Mouse (Mus musculus) ovary, postnatal 14 days (tissue): ENCODE measurements around the gene Htr6.

Experiments
- DNase-seq: peaks from one replicate; pipeline ENCODE4 v3.0.0; 2022; ENCODE audit warnings: low spot score

Htr6 gene

DNA sequence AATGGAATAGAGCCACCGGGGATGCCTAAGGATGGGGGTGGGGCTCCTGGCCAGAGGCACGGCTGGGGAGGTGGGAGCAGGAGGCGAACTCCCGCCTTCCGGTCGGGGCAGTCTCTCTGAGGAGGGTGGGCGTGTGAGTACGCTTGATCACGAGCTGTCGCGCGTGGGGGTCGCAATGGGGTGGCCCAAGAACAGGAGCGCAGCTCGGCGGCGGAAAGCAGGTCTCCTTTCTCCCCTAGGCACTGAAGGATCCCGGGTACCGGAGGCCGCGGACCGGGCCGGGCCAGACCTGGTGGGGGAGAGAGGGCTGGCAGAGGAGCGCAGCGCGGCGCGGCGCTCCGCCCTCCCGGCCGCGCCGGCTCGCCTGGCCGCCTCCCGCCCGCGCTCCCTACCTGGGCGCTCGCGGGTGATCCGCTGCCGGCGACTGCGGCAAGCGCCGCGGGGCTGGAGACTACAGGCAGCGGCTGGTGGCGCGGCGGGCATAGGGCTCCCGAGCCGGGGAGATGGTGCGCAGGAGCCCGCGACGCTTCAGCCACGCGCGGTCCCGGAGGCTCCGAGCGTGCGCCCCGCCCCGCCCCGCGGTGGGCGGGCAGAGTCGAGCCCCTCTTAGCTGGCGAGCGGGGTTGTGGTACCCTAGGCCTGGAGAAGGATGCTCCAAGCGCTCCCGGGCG lies at the start of gene Htr6:
TSS of gene Htr6 (minus strand) at position 530 of the 671 bp plus-strand sequence.
- no peak for DNase-seq

DNA sequence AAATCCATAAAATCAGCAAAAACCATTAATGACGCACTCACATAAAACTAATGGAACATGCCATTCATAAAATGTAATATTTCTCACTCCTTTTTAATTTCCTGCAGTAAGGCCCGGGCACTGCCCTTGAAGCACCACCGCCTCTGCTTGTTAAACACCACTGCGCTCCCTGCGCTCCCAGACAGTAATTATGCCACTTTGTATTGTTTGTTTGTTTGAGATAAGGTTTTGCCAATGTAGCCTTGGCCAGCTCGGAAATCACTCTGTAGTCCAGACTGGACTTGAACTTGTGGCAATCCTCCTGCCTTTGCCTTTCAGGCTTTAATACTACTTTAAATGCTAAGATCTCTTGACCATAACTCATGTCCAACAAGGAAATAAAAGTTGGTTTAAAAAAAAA lies 49.6 kb upstream of the Htr6 start:
- DNase-seq: no peak

DNA sequence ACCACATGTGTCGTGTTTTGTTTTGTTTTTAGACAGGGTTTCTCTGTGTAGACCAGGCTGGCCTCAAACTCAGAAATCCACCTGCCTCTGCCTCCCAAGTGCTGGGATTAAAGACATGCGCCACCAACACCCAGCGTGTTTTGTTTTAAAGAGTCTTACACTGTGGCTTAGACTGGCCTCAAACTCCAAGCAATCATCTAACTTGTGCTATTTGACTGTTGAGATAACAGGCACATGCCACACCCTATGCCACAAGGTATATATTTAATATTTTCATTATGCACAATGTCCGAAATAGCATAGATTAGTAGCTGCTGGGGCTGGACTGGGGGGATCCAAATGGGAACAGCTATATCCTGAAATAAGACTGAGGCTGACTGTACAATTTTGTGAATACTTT lies 47.2 kb upstream of the Htr6 start:
- DNase-seq: no peak

DNA sequence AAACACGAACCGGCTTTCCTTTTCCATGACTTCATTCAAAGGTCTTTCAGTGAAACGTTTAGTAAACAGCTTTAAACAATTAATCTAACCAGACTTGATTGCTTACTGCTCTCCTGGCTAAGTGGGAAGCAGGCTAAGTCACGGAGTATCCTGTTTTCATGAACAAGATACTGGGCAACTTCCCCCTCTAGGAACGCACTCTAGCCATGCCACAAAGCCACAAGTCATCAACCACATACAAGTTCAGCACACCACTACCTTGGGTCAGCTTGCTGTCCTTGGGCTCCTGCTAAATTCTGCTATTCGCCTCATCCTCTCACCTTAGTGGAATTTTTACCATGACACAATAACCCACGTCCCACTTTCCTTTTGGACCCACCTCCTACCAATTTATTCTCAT lies 45.6 kb upstream of the Htr6 start:
- DNase-seq: no peak

DNA sequence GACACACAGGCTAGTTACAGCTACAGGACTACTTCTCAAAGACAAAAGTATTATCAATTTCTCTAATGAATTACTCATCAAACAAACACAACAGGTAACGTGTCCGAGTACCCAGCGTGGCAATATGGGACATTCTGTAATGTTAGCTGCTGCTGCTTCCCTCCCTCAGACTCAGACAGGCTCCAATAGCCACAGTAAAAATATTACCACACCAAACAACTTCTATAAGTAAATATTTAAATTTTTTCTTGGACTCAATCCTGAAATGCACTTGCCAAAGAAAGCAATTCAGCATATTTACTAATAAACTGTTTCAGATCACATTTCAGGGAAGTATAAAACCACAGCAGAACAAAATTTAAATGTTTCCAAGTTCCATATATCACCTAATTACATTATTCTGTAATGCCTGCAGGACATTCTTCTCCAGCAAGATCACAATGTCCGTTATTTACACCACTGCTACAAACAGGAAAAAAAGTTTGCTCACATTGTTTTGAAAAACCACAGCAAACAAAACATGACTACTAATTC lies 45.0 kb upstream of the Htr6 start:
- no peak for DNase-seq

DNA sequence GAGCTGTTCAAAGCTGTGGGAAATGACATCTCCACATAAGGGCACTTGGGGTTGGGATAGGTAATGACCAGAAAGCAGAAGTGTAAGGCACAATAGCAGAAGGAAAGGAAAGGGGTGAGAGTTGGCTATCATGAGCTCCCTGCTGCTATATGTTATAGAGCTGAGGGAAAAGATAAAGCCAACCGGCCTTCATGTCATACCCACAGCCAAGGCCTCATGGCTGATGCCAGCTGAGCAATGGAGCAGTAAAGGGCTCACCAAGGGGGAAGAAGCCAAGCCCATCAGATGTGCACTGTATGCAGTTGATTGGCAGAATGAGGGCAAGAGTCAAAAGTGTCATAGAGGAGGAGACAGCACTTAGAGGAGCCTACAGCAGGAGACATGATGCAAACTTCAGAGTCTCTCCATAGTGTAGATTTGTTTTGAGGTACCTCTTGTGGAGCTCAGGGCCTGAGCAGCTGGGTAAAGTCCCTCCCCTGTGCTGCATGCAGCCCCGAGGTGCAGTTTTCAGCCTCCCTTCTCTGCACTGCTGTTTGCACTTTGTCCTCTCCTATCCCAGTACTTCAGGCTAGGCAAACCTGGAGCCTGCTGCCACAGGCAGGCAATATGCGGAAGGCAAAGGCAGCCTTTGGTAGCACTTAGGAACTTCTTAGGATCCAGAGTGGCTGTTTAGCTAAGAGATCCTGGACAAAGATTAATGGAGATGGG lies 41.1 kb upstream of the Htr6 start:
- DNase-seq: no peak

DNA sequence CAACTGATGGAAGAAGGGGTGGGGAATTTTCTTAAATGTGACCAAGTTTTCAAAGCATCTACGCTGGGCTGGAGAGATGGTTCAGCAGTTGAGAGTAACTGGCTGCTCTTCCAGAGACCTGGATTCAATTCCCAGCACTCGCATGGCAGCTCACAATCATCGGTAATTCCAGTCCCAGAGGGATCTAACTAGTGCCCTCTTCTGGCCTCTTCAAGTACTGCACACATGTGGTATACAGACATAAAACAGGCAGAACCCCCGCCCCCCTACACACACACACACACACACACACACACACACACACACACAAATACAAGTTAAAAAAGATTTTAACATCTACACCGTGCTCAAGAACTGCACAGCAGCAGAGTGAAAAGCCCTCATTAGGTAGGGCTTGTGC lies 40.4 kb upstream of the Htr6 start:
- DNase-seq: no peak

DNA sequence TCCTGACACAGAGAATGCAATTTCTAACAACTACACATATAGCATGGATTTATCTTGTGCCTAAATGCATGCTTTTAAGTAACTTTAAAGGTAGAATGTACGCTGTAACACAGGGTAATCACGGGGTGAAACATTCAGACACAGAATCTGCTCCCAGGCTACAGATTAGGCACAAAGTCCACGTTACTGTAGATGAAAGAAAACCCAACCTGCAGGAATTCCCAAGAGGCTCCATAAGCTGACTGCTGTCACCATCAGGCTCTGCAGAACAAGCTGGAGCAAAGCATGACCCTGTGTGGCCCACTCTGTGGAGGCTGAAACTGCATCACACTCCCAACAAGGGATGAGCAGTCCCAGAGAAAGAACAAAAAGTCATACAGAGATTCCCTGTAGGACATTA lies 37.1 kb upstream of the Htr6 start:
- no peak for DNase-seq

DNA sequence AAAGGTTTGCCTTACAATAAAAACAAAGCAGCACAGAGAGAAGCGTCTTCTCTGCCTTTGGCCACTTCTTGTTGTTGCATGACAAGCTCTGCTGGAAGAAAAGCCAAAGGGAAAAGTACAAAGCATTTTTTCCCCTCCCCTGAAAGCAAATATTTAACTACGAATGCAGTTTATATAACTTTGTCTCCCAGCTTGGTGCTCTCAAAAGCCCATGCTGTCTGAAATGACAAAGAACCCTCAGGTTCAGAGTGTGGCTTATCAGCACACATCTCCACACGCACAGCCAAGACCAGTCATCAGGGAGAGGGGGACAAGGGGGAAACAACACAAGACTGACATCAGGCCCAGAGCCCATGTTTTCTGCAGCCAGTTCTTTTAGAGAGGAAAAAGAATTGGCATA lies 36.1 kb upstream of the Htr6 start:
- DNase-seq: no peak

DNA sequence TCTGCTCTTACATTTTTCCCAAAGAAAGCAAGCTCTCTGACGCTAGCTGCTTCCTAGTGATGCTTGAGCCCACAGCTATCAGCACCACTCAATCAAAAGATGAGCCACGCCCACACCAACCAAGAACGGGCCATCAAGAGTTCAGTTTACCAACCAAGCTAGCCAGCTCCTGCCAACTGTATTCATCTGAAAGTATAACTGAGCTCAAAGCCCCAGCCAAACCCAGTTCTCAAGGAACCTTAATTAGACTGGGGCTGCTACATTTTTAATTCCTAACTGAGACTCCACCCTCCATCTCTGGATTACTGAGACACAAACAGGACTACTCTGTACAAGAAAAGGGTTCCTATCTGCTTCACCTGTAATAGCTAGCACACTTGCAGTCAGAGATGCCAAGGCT lies 35.5 kb upstream of the Htr6 start:
- DNase-seq: no peak

DNA sequence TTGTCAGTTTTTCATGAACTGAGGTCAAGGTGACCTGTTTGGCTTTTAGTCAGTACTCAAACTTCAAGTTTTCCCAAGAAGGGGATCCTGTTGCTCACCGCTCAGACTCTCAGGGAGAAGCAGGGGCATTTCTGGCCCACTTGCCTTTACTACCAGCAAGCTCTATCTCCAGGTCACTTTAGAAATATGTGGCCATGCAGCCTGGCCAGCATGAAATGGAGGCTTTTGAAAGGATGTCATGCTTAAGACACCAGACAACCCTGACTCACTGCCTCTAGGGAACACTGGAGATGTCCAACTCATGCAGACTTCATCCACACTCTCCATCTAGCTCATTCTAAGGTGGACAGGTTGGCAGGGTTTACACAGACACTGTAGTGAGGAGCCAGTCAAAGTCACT lies 30.1 kb upstream of the Htr6 start:
- no peak for DNase-seq

DNA sequence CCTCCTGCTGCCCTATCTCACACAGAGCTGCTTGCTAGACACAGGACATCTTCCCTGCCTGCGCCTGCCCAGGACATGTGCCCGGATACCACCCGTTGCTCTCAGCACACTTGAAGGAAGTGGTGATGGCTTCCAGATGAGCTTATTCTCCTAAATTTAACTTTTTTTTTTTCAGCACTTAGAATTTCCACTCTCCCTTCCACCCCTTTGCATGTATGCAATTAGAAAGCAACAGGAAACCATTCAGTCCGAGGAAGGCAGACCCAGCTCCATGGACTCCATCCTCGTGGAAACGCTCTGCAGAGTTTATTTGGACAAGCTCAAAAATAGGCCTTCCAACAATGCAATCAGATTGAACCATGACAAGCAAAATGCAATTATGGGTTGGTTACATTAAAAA lies 26.2 kb upstream of the Htr6 start:
- no peak for DNase-seq

DNA sequence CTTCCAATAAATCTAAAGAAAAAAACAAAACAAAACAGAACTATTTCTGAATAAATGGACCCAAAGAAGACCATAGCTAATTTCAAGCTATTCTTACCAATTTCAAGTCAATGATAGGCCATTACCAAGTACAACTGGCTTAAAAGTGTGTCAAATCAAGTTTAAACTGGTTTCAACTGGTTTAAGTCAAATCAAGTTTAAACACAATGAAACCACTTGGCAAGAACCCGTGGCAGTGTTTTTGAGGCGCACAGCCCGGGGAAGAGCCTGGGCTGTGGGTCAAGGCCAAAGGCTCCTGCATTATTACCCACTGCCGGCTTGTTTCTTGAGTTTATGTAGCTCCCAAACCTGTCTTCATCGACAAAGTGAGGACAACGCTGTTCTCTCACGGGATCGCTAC lies 25.0 kb upstream of the Htr6 start:
- DNase-seq: no peak

DNA sequence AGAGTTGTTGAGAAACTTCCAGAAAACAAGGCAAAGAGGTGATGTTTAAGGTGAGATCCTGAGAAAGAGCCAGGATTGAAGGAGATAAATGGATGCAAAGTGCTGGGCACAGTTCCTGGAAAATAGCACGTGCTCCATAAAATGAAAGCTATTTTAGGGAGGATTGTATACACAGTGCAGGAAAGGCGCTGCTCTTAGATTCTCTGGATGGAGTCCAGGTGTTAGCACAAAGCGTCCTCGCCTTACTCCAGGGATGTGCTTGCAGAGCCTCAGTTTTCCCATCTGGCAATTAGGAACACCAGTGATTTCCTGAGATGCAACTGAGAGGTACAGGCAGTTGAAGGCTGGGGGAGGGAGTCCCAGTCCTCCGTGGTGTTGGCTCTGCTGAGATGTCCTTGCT lies 20.8 kb upstream of the Htr6 start:
- no peak for DNase-seq

DNA sequence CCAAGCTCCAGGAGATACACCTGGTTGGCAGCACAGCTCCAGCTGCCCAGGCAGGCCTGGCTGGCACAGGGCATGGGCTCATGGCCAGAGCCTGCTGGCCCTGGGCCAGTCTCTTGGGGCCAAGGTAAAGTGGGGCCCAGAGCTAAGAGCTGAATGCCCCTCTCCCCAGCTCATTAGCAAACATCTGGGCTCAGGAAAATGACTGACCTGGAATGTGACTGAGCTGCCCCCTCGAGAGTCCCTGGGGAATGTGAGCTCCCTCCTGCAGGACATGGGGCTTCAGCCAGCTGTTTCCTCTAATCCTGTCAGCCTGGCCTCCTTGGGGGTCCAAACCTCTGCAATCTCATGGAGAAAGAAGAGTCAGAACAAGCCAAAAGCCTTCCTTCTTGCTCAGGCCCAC lies 20.0 kb upstream of the Htr6 start:
- no peak for DNase-seq

DNA sequence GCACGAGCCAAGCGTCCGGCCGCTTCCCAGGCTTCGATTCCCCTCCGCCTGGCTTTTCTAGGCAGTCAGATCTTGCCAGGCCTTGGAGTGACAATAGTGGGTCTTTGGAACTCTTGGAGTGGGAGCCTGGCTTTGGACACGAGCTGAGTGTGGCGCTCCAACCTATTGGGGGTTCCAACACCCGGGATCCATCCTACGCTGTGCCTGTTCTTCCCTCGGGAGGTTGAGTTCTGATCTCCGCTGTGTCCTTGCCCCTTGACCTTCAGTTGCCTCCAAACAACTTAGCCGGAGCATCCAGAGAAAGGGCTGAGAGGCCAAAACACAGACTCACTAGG lies 17.8 kb upstream of the Htr6 start:
- DNase-seq: no peak

DNA sequence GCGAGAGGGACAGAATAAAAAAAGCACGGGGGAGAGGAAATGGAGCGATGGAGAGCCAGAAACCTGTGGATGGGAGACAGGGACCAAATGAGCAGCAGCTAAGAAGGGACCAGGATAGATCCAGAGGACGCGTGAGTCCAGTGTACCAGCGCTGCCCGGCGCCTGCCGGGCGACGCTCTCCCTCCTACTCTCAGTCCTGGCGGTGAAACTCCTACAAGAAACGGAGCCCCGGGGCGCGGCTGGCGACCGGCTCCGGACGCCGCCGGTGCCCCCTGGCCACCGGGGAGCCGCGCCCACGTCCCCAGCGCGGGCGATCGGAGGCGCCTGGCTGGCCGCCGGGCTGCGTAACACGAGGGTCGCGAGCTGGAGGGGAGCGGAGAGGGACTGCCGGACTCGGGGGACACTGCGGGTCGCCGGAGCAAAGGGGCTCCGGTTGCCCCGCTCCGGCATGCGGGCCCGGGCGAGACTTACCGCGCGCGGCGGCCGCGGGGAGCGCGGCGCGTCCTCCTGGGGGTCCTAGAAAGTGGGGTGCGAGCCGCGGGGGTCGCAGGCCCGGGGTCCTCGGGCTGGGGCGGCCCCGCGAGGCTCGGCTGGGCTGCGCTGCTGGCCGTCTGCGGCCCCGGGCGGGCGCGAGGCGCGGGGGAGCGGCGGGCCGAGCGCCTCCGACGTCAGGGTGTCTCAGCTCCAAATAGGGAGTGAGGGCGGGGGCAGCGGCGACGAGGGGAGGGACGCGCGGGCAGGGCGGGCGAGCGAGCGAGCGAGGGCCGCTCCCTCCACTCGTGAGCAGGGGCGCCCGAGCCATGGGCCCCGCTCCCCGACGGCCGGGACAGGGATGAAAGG lies 17.2 kb upstream of the Htr6 start, which contains the start of gene Nbl1:
TSS of gene Nbl1 (minus strand) at position 638 of the 840 bp plus-strand sequence.
- DNase-seq: peak; percentile 62

DNA sequence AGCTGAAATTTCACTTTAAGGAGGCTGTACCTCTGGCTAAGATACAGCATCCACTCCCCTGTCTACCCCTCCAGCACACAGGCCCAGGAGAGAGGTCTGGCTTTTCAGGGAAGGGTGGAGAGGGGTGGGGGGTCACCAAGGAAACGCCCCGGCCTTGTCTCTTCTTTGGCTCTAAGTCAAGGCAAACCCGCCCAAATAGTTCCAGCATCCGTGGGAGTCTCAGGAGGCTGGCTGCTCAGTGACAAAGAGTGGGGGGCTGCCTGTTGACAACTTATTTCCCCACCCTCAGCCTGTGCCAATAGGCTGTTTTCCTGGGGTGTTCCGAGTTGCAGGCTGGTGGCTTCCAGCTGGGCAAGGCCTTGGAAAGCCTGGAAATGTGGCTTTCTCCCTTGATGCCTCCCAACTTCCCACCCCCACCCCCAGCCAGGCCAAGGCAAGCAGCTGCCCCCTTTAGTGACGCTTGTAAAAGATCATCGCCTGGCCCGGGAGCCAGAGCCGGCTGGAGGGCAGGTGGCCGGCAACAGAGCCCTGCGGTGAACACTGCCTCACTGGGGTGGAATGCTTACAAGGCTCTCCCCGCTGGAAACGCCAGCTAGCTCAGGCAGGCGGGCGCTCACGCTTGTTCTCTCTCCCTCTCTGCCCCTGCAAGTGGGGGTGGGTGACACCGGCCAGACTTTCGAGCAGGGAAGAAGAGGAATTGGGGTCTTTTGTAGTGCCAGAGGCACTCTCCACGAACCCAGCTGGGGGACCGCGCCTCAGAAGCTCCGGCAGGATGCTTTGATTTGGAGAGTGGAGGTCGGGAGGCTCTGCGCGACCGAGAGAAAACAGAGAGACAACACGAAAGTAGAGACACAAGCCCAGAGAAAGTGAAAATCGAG lies 16.3 kb upstream of the Htr6 start:
- no peak for DNase-seq

DNA sequence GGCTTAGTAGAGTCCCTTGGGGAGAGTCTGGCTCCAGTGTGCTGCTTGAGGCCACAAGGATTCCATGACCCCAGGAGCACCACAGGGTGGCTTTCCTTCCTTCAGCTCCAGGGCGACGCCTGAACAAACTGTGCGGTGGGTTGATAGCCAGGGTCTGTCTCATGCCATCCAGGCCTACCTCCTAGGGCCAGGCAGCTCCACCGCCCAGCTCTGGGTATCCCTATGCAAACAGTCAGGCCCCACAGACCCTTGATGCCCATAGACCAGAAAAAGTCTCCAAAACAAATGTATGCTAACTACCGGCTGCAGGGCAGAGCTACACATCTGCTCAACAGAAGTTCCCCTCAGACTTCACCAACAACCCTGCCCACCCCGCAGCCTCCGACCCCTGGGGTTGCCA lies 15.7 kb upstream of the Htr6 start:
- DNase-seq: no peak

DNA sequence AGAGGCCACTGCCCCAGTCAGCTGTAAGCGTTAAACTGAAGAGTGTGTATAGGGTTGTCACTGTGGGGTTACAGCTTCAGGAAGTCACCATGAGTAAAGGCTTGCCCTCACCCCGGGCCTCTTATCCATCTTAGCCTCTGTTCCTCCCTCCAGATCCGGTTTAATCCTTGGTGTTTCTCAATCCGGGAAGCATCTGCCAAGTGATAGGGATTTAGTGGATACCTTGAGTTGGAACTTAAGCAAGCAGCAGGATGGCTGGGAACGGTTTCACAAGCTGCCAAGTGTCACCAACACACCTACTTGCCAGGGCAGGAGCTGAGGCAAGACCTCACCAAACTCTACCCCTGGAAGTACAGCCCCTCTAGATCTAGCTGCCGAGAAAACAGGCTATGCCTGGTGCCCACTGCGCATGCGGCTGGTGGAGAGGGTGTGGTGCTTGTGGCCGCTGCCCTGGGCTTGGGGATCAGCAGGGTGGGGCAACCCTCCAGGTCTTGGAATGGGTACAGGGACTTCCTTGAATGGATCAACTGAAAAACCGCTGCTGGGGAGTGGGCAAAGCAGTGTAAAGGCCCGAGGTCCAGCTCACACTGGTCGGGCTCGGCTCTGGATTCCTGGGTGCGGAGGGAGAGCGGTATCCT lies 15.1 kb upstream of the Htr6 start:
- DNase-seq: no peak

DNA sequence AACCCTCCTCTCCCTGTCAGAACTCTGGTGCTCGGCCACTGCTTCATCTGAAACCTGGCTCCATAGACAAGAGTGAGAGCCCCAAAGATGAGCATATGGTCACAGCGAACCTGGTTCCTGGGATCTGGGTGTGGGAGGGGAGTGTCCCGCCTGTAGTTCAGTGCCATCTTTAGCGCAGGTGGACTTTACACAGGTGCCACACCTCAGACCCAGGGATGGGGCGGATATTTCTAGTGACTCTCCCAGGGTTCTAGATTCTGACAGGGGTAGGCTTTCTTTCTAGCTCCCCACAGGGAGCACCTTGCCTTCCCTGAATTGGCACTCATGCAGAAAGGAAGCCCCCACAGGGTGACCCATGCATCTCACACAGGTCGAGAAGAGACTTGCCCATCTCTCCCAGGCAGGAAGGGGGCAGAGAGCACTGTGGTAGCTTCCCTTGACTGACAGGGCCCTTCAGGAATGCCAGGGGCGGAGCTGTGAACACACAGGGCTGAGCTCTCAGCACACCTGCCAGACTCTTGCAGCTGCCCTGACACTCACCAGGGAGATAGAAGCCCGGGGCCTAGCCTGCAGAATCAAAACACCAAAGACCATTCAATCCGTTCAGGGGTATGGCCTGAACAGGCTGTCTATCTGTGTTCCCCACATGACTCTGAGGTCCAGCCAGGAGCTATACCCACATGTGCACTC lies 13.8 kb upstream of the Htr6 start:
- no peak for DNase-seq
